Mouse (Mus musculus) ES-Bruce4 (cell line): ENCODE data around the gene Otud3. TPM values are rescaled to one million over a fixed set of nuclear protein-coding genes. Genes with fewer than 3 reads are reported as not detected.
A peak's percentile ranks its signal among the peaks of the same experiment; 100 is the strongest.

ENCODE experiments used
- H3K27ac ChIP-seq: 2 replicates; pipeline ENCODE4 v1.5.1; 2012; ENCODE audit warnings: low read length, inconsistent platforms; ENCODE audit not compliant: insufficient read depth
- H3K27me3 ChIP-seq: 2 replicates; pipeline ENCODE4 v1.6.1; 2012; ENCODE audit warnings: mild to moderate bottlenecking, low read length, inconsistent platforms; ENCODE audit not compliant: control insufficient read depth, poor library complexity, insufficient read depth, severe bottlenecking
- H3K36me3 ChIP-seq: 2 replicates; pipeline ENCODE4 v1.6.1; 2012; ENCODE audit warnings: inconsistent platforms, mild to moderate bottlenecking, low read length, moderate library complexity; ENCODE audit not compliant: control insufficient read depth, poor library complexity, insufficient read depth, severe bottlenecking
- H3K4me1 ChIP-seq: one replicate; pipeline ENCODE4 v1.8.1; 2011; ENCODE audit warnings: low read length; ENCODE audit not compliant: control insufficient read depth, insufficient read depth
- H3K4me3 ChIP-seq: 2 replicates; pipeline ENCODE4 v1.5.1; 2011; ENCODE audit warnings: low read depth, mild to moderate bottlenecking, low read length
- H3K9ac ChIP-seq: 2 replicates; pipeline ENCODE4 v1.6.1; 2012; ENCODE audit warnings: low read depth, mild to moderate bottlenecking, inconsistent platforms; ENCODE audit not compliant: poor library complexity, severe bottlenecking
- H3K9me3 ChIP-seq: replicated peaks from 2 replicates; pipeline ENCODE4 v1.6.1; 2012; ENCODE audit warnings: mild to moderate bottlenecking, low read length, inconsistent platforms; ENCODE audit not compliant: control insufficient read depth, poor library complexity, insufficient read depth, severe bottlenecking
- CTCF ChIP-seq: IDR thresholded peaks from one replicate; pipeline ENCODE4 v1.8.1; 2011; ENCODE audit warnings: low read depth, low read length
- EP300 ChIP-seq: IDR thresholded peaks from 2 replicates; pipeline ENCODE4 v1.6.1; 2011; ENCODE audit warnings: low read depth, low read length; ENCODE audit not compliant: insufficient read depth
- POLR2A ChIP-seq: IDR thresholded peaks from one replicate; pipeline ENCODE4 v1.8.1; 2011; ENCODE audit warnings: low read length; ENCODE audit not compliant: insufficient read depth
- polyA plus RNA-seq: library from polyadenylated mRNA; stranded (reverse); fragments of >200 nt; gene quantifications from 2 replicates; pipeline ENCODE4 v1.2.4, GENCODE M21; 2011; ENCODE audit warnings: low read depth; ENCODE audit not compliant: missing spikeins, insufficient read depth, insufficient read length

Otud3 gene
- polyA plus RNA-seq, 1 experiment = 8.7 TPM

GRCm38 (mm10) chr4:138855092-138855632, 58.6 kb downstream of the Otud3 start:
- Histone ChIP-seq H3K4me3 (no peak overlapping the region), H3K9ac (no peak overlapping the region), H3K27ac (no peak overlapping the region), H3K27me3 (no peaks in the 10 kb centered on the region), H3K9me3 (no peaks in the 10 kb centered on the region), H3K36me3 (no peaks in the 10 kb centered on the region), H3K4me1 (no peaks in the 10 kb centered on the region)
- no peak for TF ChIP-seq CTCF
- TF ChIP-seq EP300 = no peak
- TF ChIP-seq POLR2A = no peak

GRCm38 (mm10) chr4:138852961-138853360, 60.8 kb downstream of the Otud3 start:
- no peaks in the 10 kb centered on the region for H3K4me1 ChIP-seq
- H3K9ac ChIP-seq = no peak overlapping the region
- no peak overlapping the region for H3K4me3 ChIP-seq
- no peaks in the 10 kb centered on the region for H3K27me3 ChIP-seq
- TF ChIP-seq CTCF (no peak), POLR2A (no peak), EP300 (no peak)
- no peaks in the 10 kb centered on the region for H3K36me3 ChIP-seq
- H3K9me3 ChIP-seq = no peaks in the 10 kb centered on the region
- H3K27ac ChIP-seq = no peak overlapping the region

- Histone ChIP-seq H3K4me3 (no peak overlapping the region), H3K9me3 (no peaks in the 10 kb centered on the region), H3K9ac (no peak overlapping the region), H3K27me3 (no peaks in the 10 kb centered on the region), H3K4me1 (no peaks in the 10 kb centered on the region), H3K36me3 (no peaks in the 10 kb centered on the region), H3K27ac (no peak overlapping the region)
- no peak for TF ChIP-seq POLR2A
- TF ChIP-seq EP300 = 0 out of 2 replicates have a peak, but pooled peaks have one; percentile 44
- peak; percentile 98 for TF ChIP-seq CTCF
Measured at GRCm38 (mm10) chr4:138851463-138851862, 62.3 kb downstream of the Otud3 start.

Other genes with a start within 250 kb of the Otud3 start
- 0.68 and 0.79 TPM in 2 replicates for gene Pla2g2c, start 189.2 kb downstream of the Otud3 start, polyA plus RNA-seq
- gene Ubxn10, start 176.8 kb downstream of the Otud3 start, polyA plus RNA-seq = 1.0 and 1.3 TPM in 2 replicates
- not detected in 2 replicates for gene Pla2g2f, start 156.3 kb downstream of the Otud3 start, polyA plus RNA-seq
- 0.41 and 0.55 TPM in 2 replicates for gene Pla2g2d, start 138.2 kb downstream of the Otud3 start, polyA plus RNA-seq
- gene Pla2g5, start 50.5 kb downstream of the Otud3 start, polyA plus RNA-seq = 12.3 and 19.7 TPM in 2 replicates
- gene Gm13030, start 40.0 kb downstream of the Otud3 start, polyA plus RNA-seq = not detected in 2 replicates
- gene Pla2g2e, start 36.0 kb downstream of the Otud3 start, polyA plus RNA-seq = 1.2 TPM in 1 of 2 replicates, not detected in the other
- gene Rnf186, start 53.2 kb upstream of the Otud3 start, polyA plus RNA-seq = not detected in 2 replicates
- gene Tmco4, start 58.9 kb upstream of the Otud3 start, polyA plus RNA-seq = 3.0 and 3.9 TPM in 2 replicates
- gene Htr6, start 161.6 kb upstream of the Otud3 start, polyA plus RNA-seq = not detected in 2 replicates
- 4.3 and 5.1 TPM in 2 replicates for gene Nbl1, start 179.0 kb upstream of the Otud3 start, polyA plus RNA-seq
- gene Minos1, start 217.2 kb upstream of the Otud3 start, polyA plus RNA-seq = 137 and 154 TPM in 2 replicates